Comparison of ENCODE assay signal across 14 mouse cellular contexts in genomic region chr13:109236047-109236446, GRCm38 (mm10).
DNase-seq lines count a peak whose midpoint lies in the region; ATAC-seq and TF ChIP-seq lines count a peak whose summit lies in the region.
"Had no signal": no experiment of that assay in that cellular context is flagged by ENCODE, and none has a peak within 500 bp of the region (broad histone marks: within the 10 kb centered on the region; RNA-seq: fewer than 3 reads in every experiment).

No protein-coding gene starts in this region.

- peaks cover 21% of the 10 kb centered on the region for H3K4me1 ChIP-seq in kidney, embryonic 15.5 days
- H3K4me1 ChIP-seq in hindbrain, postnatal 0 days (ENCODE audit: insufficient read depth, low read length): peaks cover 5% of the 10 kb centered on the region

- DNase-seq in cerebellum, postnatal 10 days: peak; percentile 20 to 27
- DNase-seq in cerebellum, adult 9-10 months: no peak
- no peak for DNase-seq in kidney, adult 8-10 months
- peak; percentile 42 to 89 for DNase-seq in left cerebral cortex, postnatal 25 days (ENCODE audit: low spot score in 2 of 2)
- no peak for DNase-seq in layer of hippocampus, adult 11-12 months (ENCODE audit: low spot score)
- no peak for DNase-seq in hindbrain, postnatal 0 days (ENCODE audit: low spot score)
- DNase-seq: adrenal gland, postnatal 36 days; cerebellum, adult 11 months; kidney, postnatal 25 days had no signal

- TF ChIP-seq CTCF in C2C12 (IDR thresholded peaks at IDR 0.05; ENCODE audit: control insufficient read depth, insufficient read depth, insufficient read length): no peak
- no peak for TF ChIP-seq CTCF in hindbrain, postnatal 0 days (IDR thresholded peaks at IDR 0.05; ENCODE audit: low read depth)

- 0 out of 2 replicates have a peak overlapping the region, but pooled peaks have one; percentile 32 for H3K27ac ChIP-seq in kidney, embryonic 15.5 days
- H3K27ac ChIP-seq in hindbrain, postnatal 0 days: no peak overlapping the region
- H3K27ac ChIP-seq: forebrain, embryonic 15.5 days; heart, adult 2 months; liver, embryonic 12.5 days had no signal

- intact Hi-C loops in left cerebral cortex, postnatal 25 days (cut with DNase I): loop anchor here (2.0 to 10.0 kb wide), 2 partner anchors 43 to 209 kb away; no protein-coding TSS in a partner anchor

- H3K4me2 ChIP-seq in kidney, embryonic 15.5 days: no peak overlapping the region
- no peak overlapping the region for H3K4me2 ChIP-seq in hindbrain, postnatal 0 days (ENCODE audit: low read depth, low read length)
- H3K4me2 ChIP-seq: forebrain, embryonic 15.5 days; liver, embryonic 12.5 days had no signal

- no peaks in the 10 kb centered on the region for H3K79me2 ChIP-seq in C2C12 (ENCODE audit: control insufficient read depth, insufficient read depth)

- no peak overlapping the region for H3K9ac ChIP-seq in kidney, embryonic 15.5 days
- H3K9ac ChIP-seq in hindbrain, postnatal 0 days (replicated peaks; ENCODE audit: low read length): no peak overlapping the region
- H3K9ac ChIP-seq: forebrain, embryonic 15.5 days; liver, embryonic 12.5 days had no signal

- H3K9me3 ChIP-seq in kidney, embryonic 15.5 days (replicated peaks): no peaks in the 10 kb centered on the region
- H3K9me3 ChIP-seq in hindbrain, postnatal 0 days (ENCODE audit: low read length): no peaks in the 10 kb centered on the region
- H3K9me3 ChIP-seq: forebrain, embryonic 15.5 days; liver, embryonic 12.5 days had no signal

- WGBS in kidney, embryonic 15.5 days: 60% methylated on average over 4 of the region's 4 CpGs
- WGBS in hindbrain, postnatal 0 days: 68% methylated on average over 4 of the region's 4 CpGs

- H3K27me3 ChIP-seq in kidney, embryonic 15.5 days: no peaks in the 10 kb centered on the region
- H3K27me3 ChIP-seq in C2C12 (ENCODE audit: control insufficient read depth, insufficient read depth, insufficient read length): no peaks in the 10 kb centered on the region
- H3K27me3 ChIP-seq in hindbrain, postnatal 0 days (ENCODE audit: insufficient read depth, low read length): no peaks in the 10 kb centered on the region
- H3K27me3 ChIP-seq: forebrain, embryonic 15.5 days; liver, embryonic 12.5 days had no signal

- no peak overlapping the region for H3K4me3 ChIP-seq in kidney, embryonic 15.5 days (replicated peaks)
- no peak overlapping the region for H3K4me3 ChIP-seq in C2C12 (ENCODE audit: insufficient read depth, poor library complexity, severe bottlenecking)
- H3K4me3 ChIP-seq in hindbrain, postnatal 0 days (ENCODE audit: low read length): no peak overlapping the region
- H3K4me3 ChIP-seq: forebrain, embryonic 15.5 days; heart, adult 2 months; liver, embryonic 12.5 days had no signal

- H3ac ChIP-seq in C2C12 (ENCODE audit: control insufficient read depth, insufficient read length, low read depth): no peak overlapping the region

- H3K79me3 ChIP-seq in C2C12 (ENCODE audit: low read depth): no peaks in the 10 kb centered on the region

- no peak for ATAC-seq in kidney, embryonic 15.5 days (replicated peaks; ENCODE audit: low FRiP score)
- ATAC-seq in hindbrain, postnatal 0 days: no peak
- ATAC-seq: forebrain, embryonic 15.5 days; liver, embryonic 12.5 days had no signal

- H3K36me3 ChIP-seq in kidney, embryonic 15.5 days: no peaks in the 10 kb centered on the region
- H3K36me3 ChIP-seq in C2C12 (ENCODE audit: control insufficient read depth, insufficient read depth): no peaks in the 10 kb centered on the region
- H3K36me3 ChIP-seq in hindbrain, postnatal 0 days (ENCODE audit: insufficient read depth, low read length): no peaks in the 10 kb centered on the region
- H3K36me3 ChIP-seq: forebrain, embryonic 15.5 days; liver, embryonic 12.5 days had no signal

TF ChIP-seq in C2C12, 6 proteins besides CTCF, POLR2A, EP300 and RAD21:
- no peak for TF ChIP-seq MYOG (IDR thresholded peaks at IDR 0.05; ENCODE audit: control insufficient read depth, extremely low read depth, insufficient read length)
- TF ChIP-seq CEBPB (IDR thresholded peaks at IDR 0.05; ENCODE audit: low read depth): peak; percentile 1

Comparison
In these comparisons a context has a peak if more than half of its experiments do, and no peak if none do; other contexts are left out.
1. DNase-seq: peak in cerebellum, postnatal 10 days (2 of 2) and left cerebral cortex, postnatal 25 days (2 of 2); none in cerebellum, adult 9-10 months (single experiment), kidney, adult 8-10 months (0 of 2), layer of hippocampus, adult 11-12 months (single experiment) and hindbrain, postnatal 0 days (single experiment).